Mouse (Mus musculus) heart, postnatal 14 days (tissue): ENCODE measurements around the gene Klf11. TPM values are rescaled to one million over a fixed set of nuclear protein-coding genes. Genes with fewer than 3 reads are reported as not detected.

Experiments
- DNase-seq, 2 experiments: peaks; one replicate each; pipeline ENCODE4 v3.0.0; 2021 to 2022
- intact Hi-C: fragments of 180-260 bp; cut with DNase I; formaldehyde crosslinking; loops from one replicate; pipeline ENCODE4 v1.15.1; 2025
- total RNA-seq, 2 experiments: library from RNA; stranded (reverse); gene quantifications; 2 replicates each; pipeline ENCODE4 v1.2.3; 2021

The Klf11 gene
- total RNA-seq, 2 experiments from 2014 or later = 17.5 to 19.5 TPM

DNA sequence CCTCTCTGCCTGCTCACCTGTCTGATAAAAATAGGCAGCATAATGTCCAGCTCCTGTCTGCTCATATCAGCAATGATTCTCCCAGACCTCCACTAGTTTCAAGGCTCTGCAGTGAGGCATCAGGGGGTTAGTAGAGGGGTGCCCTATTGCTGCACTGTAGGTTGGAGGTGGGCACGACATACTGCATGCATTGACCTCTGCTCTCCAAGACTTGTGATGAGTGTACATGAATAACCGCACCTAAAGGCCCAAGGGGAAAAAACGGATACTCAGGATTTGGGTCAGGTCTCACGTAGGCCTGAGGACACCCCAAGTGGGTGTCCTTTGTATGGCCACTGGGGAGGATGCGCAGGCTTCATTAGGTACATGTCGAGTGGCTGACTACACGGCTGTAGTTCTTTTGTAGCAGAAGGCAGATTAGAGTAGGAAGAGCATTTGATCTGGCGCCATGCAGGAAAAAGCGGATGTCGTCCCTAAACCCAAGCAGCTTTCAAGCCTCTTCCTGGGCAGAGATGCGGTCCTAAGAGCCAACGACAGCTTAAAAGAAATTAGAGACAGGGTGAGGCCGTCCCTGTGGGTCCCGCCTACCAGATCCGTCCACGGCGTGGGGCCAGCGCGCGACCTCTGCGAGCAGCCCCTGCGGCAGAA is 535 bp upstream of the Klf11 start:
- intact Hi-C loops = no loop called here

DNA sequence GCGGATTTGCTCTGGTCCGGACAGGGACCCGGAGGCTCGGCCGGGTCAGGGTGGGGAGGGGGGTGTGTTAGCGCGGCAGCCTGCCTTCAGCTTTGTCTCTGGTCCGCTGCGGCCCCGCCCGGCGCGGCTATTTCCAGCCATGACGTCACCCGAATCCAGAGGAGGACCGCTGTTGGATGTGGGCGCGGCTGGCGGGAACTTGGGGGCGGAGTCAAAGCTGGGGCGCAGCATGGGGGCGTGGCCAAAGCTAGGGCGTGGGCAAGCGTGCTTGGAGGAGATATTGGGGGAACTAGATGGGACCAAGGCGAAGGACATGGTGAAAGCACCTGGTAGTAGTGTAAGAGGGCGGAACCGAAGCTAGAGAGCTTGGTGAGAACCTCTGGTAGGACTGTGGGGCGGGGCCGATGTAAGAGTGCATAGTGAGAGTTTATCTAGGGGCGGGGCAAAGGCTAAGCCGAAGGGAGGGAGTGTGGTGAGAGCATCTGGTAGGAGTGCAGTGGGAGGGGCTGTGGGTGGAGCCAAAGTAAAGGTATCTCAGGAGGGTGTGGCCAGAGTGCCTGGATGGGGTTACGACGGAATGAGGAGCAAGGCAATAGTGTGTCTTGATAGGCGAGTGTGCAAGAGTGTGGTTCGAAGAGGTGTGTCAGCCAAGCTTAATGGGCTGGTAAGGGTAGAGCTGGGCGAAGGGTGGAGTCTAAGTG is 718 bp downstream of the Klf11 start:
- intact Hi-C loops = no loop called here

More for the DNA sequence above, 535 bp upstream of the Klf11 start:
- DNase-seq = no peak

DNA sequence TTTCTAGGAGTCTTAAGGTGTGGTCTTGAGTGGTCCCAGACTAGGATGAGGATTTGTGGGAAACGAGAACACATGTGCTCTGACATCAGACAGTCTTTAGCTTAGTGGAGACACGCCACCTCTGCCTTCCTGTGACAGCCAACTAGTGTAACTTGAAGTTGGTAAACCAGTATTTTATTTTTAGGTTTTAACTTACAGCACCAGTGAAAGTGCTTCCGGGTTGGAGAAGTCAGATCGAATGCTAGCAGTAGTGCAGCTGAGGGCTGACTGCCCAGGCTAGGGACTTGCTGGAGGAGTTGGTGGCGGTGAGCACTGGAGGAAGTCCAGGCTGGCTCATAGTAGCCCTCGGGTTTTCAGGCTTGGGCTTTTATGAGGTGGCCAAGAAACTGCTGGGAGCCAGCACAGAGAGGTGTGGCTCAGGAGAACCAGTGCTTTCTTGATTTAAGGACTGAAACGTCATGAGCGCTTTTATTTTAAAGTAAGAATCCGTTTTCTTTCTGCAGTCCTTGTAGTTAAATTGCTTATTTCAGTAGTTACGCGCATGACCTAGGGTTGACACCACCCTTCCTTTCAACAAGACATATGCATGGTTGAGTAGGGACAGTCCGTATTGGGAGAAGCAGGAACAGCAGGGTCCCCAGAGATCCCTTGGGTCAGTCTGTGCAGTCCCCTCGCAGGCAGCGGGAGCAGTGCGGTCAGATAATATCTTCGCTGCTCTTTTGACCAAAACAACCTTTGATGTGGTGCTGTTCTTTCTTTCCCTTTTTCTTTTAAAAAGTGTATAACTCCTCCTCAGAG is 3.2 kb downstream of the Klf11 start:
- no peak for DNase-seq
- intact Hi-C loops = no loop called here

More for the DNA sequence above, 718 bp downstream of the Klf11 start:
- DNase-seq = peak; percentile 97 to 99

DNA sequence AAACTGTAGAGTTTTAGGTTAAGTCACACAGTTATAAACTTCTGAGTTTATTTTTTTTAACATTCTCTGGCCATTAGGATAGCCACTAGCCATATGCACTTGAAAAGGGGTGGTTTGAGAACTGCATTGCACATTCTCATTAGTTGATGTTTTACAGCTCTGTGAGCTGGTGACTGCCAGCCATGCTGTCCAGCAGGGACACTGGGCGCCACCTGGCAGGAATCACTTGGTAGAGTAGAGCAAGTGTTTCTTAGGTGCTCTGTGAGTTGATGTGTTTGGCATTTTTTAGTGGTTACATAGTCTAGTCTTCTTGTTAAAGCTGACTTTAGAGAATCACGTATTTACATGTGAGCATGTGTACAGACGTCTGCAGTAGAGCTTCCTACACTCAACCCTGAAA is 5.4 kb downstream of the Klf11 start:
- DNase-seq = no peak
- intact Hi-C loops = loop anchor here (2.0 kb wide), 1 partner anchor 26 kb away; no protein-coding TSS in a partner anchor

DNA sequence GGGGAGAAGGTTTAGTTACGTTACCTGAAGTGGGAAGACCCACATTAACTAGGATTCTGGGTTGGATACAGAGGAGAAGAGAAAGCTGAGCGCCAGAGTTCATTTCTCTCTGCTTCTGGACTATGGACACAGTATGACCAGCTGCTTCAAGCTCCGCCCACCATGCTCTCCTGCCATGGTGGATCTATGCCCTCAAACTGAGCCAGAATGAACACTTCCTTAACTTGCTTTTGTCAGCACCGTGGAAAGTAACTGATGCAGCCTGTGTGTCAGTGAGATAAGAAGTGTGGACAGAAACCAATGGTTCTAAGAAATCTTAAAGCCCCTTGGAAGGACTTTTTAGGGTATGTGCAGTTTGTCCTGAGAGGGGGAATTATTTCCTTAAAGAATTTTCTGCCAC is 7.9 kb downstream of the Klf11 start:
- no peak for DNase-seq
- intact Hi-C loops = no loop called here

DNA sequence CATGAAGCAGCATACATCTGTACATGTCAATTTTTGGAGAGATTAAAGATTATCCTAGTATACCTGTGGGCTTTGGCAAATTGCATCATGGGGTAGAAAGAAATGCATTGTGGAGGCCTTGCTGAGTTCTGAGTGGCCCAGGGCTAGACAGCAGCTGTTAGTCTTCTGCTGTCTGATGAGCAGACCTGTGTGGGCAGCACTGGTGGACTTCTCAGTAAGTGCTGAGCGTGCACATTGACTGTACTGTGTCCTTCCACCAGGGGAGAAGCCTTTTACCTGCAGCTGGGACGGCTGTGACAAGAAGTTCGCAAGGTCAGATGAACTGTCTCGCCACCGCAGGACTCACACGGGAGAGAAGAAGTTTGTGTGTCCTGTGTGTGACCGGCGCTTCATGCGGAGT is 8.8 kb downstream of the Klf11 start:
- DNase-seq = no peak
- intact Hi-C loops = no loop called here

DNA sequence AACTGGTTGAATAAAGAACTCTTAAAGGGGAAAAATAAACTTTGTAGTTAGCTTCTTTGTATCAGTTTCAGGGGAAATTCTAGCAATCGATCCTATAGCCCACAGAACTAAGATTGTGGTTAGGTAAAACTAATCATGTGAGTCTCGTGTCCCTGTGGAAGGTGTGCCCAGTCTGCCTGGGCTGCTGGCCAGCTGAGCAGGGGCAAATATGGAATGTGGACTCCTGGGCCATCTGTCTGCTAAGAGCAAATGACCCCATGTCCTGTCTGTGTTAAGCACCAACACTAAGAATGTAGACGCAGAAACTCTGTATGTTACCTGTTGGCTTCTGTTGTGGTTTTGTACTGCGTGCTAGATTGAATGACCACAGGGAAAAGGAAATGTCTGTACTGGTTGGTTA is 10.0 kb downstream of the Klf11 start:
- intact Hi-C loops = no loop called here
- peak in 1 of 2 experiments; percentile 55 for DNase-seq

DNA sequence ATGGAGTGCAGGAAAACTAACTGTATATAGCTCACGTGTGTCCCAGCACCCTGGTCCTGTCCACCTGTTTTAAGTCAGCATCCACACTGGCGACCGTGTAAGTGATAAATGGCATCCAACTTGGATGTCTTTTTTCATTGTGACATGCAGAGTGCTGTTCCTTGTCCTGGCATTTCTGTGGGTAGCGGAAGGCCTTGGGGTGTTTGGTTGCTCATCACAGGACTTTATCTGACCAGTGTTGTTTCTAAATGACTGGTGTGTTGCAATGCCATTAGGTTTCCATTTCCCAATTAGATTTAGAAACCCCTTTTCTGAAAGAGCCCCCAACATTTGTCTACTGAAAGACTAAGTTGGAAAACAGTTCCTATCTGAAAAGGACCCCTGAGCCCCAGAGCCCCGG is 11.1 kb downstream of the Klf11 start:
- intact Hi-C loops = no loop called here

DNA sequence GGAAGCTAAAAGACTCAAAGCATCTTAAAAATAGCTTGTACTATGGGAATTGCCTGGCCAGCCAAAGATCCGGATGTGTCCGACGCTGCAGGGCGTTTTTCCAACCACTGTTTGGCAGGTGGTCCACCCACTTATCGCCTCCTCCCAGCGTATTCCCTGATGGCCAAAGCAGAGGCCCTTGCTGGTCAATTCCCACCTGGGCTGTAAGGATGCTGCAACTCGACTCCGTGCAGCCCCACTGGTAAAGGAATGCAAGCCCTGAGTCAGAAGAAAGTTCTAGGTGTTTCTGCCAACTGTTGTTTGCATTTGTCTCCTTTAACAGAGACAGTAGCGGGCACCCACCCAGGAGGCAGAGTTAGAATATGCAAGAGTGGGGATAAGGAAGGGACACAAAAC is 29.0 kb downstream of the Klf11 start:
- DNase-seq = peak; percentile 71 to 74
- intact Hi-C loops = loop anchor here (5.0 kb wide), 2 partner anchors 78 to 208 kb away; no protein-coding TSS in a partner anchor

More for the DNA sequence above, 11.1 kb downstream of the Klf11 start:
- no peak for DNase-seq

DNA sequence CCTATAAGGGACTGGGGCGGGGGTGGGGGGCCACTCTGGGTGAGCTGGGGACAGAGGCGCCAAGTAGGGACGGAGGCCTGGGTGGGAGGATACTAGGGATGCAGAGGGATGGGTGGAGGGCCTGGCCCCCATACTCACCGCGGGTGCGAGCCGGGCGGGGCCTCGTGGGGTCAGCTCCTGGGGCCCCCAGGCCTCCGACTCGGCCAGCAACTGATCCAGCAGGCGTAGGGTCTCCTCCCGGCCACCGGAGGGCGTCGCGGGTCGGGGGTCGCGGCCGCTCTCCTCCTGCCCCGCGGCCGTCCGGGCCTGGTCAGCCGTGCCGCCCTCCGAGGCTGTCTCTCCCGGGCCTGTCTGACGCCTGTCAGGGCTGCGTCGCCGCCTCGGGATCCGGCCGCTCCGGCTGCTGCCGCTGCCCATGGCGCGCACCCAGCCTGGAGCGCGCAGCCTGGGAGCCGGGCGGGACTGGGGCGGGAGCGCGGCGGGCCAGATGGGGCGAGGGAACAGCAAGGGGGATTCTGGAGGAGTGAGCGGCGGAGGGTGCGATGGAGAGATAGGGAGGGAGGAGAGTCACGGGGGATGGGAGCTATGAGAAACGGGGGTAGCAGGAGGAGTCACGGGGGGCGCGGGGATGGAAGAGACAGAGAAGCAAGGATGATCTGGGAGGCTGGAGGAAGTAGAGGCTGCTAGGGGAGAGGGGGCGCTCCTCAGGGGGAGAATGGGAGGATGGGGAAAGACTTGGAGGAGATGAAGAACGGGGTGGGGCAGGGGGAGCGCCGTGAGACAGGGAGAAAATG is 29.6 kb downstream of the Klf11 start:
- peak; percentile 63 to 67 for DNase-seq
- intact Hi-C loops = loop anchor here (5.0 kb wide), 2 partner anchors 78 to 208 kb away; no protein-coding TSS in a partner anchor

DNA sequence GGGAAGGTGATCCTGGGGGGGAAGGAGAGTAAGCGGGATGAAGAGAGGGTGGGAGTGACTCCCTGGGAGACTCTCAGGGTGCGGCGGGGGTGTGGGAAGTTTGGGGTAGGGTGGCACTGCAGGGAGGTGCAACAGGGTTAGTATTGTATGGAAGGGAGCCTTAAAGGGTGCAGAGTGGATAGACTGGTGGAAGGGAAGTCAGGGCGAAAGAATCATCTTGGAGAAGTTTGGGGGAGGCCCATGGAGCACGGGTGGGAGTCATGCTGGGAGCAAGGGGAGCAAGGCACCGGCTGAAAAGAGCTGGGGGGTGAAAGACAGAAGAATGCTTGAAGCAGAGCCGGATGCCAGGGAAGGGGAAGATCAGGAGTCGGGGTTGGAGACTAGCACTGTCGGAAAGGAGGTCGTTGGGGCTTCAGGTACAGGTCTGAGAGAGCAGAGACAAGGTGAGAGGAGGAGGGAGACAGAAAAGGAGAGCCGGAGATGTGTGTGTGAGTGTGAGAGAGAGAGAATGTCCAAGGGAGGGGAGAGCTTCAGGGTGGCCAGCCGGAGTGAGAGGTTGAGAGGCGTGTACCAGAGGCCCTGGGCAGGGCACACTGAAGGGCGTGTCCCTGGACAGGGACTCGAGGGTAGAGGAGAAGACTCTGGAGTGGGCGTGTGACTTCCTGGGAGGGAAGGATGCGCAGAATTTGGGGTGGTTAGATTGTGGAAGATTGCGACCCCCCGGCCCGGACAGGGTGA is 30.4 kb downstream of the Klf11 start, which contains the start of gene Cys1:
Gene Cys1 (minus strand): TSS at position 528 of the 738 bp plus-strand sequence.
- intact Hi-C loops = loop anchor here (5.0 kb wide), 2 partner anchors 79 to 209 kb away; no protein-coding TSS in a partner anchor
- DNase-seq = peak; percentile 27 to 36

DNA sequence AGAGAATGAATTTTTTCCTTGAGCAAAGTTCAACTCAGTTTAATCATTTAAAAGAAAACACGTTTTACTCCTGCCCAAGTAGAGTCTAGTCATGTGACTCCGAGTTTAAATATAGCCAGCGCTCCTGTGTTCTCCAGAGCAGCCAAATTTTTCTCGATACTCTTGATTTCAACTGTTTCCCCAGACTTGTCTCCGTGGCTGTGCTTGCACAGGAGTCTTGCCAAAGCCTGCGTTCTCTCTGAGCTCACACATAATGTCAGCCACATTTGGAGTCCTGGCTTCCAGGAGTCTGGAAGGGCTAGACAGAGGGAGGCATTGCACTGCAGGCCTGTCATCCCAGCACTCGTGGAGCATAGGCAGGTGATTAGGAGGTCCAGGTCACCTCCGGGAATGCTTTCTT is 31.5 kb downstream of the Klf11 start:
- intact Hi-C loops = loop anchor here (5.0 kb wide), 2 partner anchors 80 to 210 kb away; no protein-coding TSS in a partner anchor
- peak; percentile 39 to 45 for DNase-seq

DNA sequence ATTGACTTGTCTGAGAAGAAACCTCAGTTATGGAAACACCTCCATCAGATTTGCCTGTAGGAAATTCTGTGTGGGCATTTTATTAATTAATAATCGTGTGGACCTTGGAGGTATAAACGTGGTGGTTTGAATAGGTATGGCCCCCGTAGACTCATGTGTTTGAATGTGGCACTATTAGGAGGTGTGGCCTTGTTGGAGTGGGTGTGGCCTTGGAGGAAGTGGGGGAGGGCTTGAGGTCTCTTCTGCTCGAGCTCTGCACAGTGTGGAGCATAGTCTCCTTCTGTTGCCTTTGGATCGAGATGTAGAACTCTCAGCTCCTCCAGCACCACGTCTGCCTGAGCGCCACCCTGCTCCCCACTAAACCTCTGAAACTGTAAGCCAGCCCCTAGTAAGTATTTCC is 32.4 kb downstream of the Klf11 start:
- no peak for DNase-seq
- intact Hi-C loops = loop anchor here (5.0 kb wide), 2 partner anchors 81 to 211 kb away; no protein-coding TSS in a partner anchor

DNA sequence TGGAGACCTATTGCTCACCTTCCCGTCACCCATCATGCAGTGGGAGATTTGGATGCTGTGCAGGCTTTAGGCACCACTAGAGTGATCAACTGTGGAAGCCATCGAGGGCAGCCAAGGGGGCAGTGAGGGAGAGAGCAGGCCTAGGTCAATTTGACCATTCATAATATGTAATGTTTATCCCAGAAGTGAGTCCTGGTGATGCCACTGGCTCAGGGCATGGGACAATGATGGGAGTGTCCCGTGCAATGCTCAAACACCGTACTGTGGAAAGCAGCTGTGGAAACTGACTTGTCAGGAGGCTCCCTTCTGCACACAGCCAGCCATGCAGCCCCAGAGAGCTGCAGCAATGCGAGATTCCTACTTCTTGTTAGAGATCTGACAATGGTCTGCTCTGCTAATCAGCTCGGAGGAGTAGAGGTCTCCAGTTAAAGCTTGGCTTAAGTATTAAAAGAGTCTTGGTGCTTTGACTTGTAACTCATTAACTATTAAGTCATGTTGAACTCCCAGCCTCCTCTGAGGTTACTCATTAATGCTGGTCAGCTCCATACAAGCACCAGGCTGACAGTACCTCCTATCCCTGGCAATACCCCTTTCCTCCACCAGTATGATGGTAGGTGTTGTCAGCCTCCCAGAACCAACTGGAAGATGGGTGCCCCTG is 35.1 kb downstream of the Klf11 start:
- no peak for DNase-seq
- intact Hi-C loops = no loop called here

DNA sequence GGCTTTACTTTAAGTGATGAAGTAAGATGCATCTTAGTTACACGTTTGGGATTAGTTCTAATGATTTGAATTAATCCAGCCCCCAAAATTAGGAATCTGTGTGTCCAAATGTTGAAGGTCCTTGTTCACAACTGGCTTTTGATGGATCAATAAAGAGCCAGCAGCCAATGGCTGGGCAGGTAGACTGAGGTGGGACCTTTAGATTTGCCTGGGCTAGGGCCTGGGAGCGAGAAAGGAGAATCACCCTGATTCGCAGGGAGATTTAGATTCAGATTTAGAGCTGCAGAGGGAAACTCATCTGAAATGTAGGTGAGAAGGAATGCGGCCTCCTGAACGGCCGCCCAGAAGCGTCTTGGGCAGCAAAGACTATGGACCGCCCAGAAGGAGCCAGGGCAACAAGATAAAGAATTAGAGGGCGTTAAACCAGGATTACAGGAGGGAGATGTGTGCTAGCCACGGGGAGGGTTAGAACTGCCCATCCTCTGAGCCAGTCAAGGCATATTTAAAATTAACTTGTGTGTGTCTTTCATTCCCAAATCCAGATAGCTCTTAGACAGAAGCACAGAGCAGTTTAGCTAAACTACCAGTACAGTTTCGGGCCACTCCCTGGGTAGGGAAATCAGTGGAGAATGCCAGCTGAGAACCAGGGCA is 35.7 kb downstream of the Klf11 start:
- intact Hi-C loops = no loop called here
- DNase-seq = no peak

DNA sequence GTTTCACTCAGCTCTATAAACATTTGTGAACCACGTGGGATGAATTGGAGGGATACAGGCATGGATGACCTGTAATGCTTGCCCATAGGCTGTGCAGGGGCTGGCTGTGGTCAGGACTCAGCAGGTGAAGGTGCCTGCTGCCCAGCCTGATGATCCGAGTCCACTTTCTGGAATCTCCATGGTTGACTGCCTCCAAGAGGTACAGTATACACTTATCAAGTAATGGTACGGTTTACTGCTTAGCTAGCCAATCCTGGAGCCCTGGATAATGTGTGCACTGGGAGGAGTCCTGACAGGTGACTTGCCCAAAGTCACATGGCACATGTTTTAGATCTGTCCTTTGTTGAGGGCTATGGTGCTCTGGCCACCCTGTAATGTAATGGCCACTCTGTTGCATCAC is 39.3 kb downstream of the Klf11 start:
- no peak for DNase-seq
- intact Hi-C loops = no loop called here

DNA sequence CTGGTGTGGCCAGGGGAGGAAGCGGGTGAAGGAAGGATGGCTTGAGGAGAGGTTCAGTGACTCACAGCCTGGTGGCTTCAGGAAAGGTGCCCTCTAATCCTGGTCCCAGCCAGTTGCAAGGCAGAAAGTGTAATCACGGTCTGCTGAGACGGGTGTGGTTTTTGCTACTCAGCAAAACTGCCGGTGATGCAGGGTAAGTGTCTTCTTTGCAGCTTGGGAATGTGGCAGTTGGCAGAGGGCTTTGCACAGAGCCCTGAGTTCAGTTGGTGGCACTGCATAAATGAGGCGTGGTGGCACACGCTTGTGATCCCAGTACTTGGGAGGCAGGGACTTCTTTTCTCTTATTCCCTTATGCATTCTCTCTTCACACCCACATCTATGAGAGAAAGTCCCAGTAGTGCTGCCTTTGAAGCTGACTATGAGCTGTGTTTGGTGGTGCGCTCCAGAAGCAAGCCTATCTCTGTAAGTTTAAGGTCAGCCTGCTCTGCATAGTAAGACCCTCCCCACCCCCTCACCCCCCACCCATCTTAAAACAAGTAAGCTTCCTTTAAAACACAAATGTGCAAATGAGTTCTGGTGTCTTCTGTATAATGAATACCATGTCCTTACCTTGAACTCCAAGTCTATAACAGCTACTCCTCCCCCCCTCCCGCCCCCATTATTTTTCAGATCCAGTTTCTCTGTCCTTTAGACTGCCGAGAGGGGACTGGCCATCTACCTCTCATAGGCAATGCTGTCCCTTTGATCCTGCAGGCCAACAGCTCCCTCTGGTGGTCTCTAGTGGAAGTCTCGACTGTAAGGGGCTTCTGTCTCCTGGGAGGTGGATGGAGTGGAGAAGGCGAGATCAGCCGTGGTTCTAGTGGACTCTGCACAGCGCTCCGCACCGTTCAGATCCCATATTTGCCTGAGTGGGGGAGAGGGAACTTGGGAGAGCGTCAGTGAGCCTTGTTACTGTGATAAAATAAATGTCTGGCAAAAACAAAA is 45.7 kb downstream of the Klf11 start:
- peak; percentile 85 to 94 for DNase-seq
- intact Hi-C loops = loop anchor here (1.0 kb wide), 4 partner anchors 21 to 225 kb away; no protein-coding TSS in a partner anchor
